Mouse (Mus musculus): ENCODE results near the gene Tymp.

Tymp gene

GRCm38 (mm10) chr15:89374340-89374739 lies 2.5 kb downstream of the Tymp start:
- no peak for DNase-seq (ENCODE audit: low read depth, low spot score)

GRCm38 (mm10) chr15:89373762-89374248 lies 3.0 kb downstream of the Tymp start, which contains the start of gene Sco2:
Gene Sco2, minus strand, starts transcription at chr15:89373846.
- DNase-seq (ENCODE audit: low read depth, low spot score) = peak; percentile 94

GRCm38 (mm10) chr15:89373027-89373761 lies 3.6 kb downstream of the Tymp start:
- DNase-seq (ENCODE audit: low read depth, low spot score) = peak; percentile 91

DNA sequence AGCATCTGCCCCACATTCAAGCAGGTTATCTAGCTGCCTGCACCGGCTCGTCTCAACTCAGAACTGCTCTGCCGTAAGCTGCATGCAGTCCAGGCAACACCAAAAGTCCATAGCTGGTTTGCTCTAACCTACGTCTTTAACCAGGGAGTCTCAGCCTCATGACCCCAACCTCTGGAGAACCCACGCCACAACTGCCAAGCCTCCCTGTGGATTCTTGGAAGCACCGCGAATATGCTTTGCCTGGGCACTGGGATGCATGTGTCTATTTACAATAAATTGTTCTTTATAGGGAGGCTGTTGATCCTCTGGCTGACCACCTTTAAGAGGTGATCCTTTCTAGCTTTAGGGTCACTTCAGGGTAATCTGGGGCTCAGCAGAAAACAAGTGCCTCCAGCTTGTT lies 4.3 kb downstream of the Tymp start:
- DNase-seq (ENCODE audit: low read depth, low spot score) = no peak

GRCm38 (mm10) chr15:89372068-89372467 lies 4.8 kb downstream of the Tymp start:
- no peak for DNase-seq (ENCODE audit: low read depth, low spot score)

GRCm38 (mm10) chr15:89365141-89365551 lies 11.7 kb downstream of the Tymp start:
- peak; percentile 95 for DNase-seq (ENCODE audit: low read depth, low spot score)

- DNase-seq (ENCODE audit: low read depth, low spot score) = no peak
These were observed 13.8 kb downstream of the Tymp start for GRCm38 (mm10) chr15:89363051-89363450.

DNA sequence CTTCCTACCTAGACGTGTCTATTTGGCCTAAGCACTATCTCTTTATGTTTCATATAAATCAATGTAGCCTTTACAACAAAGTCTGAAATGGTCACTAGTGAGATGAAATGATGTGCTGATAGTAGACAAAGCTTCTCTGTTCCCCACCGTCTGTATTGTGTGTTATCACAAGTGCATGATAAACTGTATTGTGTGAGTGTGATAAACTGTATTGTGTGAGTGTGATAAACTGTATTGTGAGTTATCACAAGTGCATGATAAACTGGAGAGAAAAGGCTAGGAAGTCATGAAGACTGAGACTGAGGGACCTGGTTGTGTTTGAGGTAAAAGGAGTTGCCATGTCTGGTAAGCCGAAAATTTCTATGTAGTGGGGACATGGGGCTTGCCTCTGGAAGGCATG lies 18.1 kb downstream of the Tymp start:
- no peak for DNase-seq (ENCODE audit: low read depth, low spot score)

GRCm38 (mm10) chr15:89356372-89356771 lies 20.5 kb downstream of the Tymp start:
- DNase-seq (ENCODE audit: low read depth, low spot score) = peak; percentile 61

GRCm38 (mm10) chr15:89355241-89356187 lies 21.3 kb downstream of the Tymp start, which contains the start of the genes Lmf2 and Ncaph2:
Gene Lmf2, minus strand, starts transcription at chr15:89355659.
Gene Ncaph2, plus strand, starts transcription at chr15:89355719.
- peak; percentile 98 for DNase-seq (ENCODE audit: low read depth, low spot score)

- no peak for DNase-seq (ENCODE audit: low read depth, low spot score)
These were observed 22.4 kb downstream of the Tymp start for GRCm38 (mm10) chr15:89354455-89354854.

- DNase-seq (ENCODE audit: low read depth, low spot score) = no peak
These were observed 23.0 kb downstream of the Tymp start for GRCm38 (mm10) chr15:89353837-89354236.

DNA sequence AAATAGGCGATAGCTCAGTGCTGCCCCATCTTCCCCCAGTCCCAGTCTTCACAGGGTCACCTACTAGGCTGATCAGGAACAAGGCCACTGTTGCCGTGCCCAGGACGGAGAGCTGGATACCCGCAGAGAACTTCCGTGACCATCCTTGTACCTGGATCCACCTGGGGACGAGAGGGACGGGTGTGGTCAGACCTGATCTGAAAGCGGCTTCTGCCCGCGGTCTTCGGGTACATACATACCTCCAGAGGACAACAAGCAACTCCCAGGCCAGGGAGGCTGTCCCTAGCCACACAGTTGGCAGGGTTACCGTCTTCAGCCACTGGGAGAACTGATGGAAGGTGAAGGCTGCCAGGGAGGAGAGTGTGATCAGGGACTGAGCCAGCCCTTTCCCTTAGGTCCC lies 24.0 kb downstream of the Tymp start:
- DNase-seq (ENCODE audit: low read depth, low spot score) = no peak

GRCm38 (mm10) chr15:89352054-89352453 lies 24.8 kb downstream of the Tymp start:
- no peak for DNase-seq (ENCODE audit: low read depth, low spot score)

DNA sequence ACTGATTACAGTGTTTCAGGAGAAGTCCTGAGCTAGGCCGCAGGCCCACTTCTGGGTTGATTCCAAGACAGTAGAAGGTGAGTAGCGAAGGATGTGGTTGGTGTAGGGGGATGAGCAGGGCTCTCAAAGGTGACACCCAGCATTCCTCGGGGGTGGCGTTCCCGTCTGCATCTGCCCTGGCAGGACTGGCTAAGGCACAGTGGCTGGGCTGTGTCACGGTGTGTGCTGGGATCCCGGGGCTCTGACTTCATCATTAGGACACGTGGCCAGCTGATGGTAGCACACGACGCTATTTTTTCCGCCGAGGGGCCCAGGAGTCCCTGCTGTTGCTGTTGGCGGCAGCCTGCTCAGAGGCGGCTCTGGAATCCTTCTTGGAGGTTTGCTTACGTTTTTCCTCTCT lies 25.5 kb downstream of the Tymp start:
- no peak for DNase-seq (ENCODE audit: low read depth, low spot score)

DNA sequence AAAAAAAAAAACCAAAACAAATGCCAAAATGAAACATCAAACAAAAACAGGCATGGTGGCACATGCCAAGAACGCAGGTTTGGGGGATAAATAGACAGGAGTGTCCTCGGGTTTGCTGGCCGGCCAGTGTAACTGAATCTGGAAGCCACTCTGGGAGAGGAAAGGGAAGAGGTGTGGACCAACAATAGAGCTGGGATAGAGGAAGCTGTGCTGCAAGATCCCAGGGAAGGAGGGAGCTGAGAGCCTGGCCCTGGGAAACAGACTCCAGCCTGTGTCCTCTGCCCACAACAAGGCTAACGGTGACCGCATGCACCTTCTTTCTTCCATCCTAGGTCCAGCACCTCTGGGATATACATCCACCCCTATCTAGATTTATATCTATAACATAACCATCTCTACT lies 26.4 kb downstream of the Tymp start:
- no peak for DNase-seq (ENCODE audit: low read depth, low spot score)

- no peak for DNase-seq (ENCODE audit: low read depth, low spot score)
These were observed 33.5 kb downstream of the Tymp start for GRCm38 (mm10) chr15:89343325-89343724.

GRCm38 (mm10) chr15:89341678-89342077 lies 35.2 kb downstream of the Tymp start:
- no peak for DNase-seq (ENCODE audit: low read depth, low spot score)

DNA sequence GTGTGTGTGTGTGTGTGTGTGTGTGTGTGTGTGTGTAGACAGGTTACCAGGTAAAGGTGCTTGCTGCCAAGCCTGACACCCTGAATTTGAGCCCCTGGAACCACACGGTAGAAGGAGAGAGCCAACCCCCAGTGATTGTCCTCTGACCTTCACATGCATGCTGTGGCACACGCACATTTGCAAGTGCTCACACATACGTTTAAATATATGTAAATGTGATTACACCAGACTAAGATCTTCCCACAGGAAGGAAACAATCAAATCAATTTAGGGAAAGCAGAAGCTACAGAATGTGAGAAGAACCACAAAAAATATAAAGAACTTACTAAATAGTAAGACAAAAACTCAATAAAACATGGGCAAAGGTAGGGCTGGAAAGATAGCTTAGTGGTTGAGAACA lies 36.7 kb downstream of the Tymp start:
- no peak for DNase-seq (ENCODE audit: low read depth, low spot score)

GRCm38 (mm10) chr15:89339696-89340095 lies 37.1 kb downstream of the Tymp start:
- DNase-seq (ENCODE audit: low read depth, low spot score) = no peak

DNA sequence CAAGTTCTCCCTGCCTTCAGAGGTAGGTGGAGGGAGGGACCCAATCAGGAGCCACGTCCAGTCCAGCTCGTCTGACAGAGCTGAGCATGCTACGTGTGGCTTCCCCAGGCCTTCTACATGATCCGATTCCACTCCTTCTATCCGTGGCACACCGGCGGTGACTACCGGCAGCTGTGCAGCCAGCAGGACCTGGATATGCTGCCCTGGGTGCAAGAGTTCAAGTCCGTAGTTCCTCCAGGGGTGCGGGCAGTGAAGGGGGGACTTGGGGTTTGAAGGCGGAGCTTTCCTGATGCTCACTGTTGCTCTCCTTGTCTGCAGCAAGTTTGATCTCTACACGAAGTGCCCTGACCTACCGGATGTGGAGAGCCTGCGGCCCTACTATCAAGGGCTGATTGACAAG lies 40.4 kb downstream of the Tymp start:
- no peak for DNase-seq (ENCODE audit: low read depth, low spot score)

DNA sequence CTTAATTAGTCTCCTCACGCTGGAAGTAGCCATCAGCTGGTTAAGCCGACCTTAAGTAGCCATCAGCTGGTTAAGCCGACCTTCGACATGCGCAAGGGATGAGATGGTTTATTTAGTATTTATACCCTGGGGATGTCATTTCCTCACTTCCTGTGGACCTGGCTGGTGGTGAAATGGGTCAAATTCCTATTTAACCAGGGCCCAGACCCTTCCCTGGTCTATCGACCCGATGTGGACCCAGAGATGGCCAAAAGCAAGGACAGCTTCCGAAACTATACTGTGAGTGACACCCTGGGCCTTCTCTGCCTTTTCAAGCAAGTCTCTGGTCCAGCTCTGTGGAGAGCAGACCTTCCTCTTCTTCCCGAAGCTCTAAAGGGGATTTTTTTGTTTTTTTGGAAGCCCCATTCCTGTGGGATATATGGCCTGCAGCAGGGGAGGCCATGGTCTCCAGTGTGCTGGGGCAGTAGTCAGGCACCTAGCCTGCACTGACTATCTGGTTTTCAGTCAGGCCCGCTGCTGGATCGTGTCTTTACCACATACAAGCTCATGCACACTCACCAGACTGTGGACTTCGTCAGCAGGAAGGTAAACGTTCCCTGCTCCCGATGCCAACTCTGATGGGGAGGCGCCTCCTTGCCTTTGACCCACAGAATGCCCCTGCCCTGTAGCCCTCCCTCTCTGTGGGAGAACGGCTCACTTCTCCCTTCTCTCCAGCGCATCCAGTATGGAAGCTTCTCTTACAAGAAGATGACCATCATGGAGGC lies 41.9 kb downstream of the Tymp start:
- DNase-seq (ENCODE audit: low read depth, low spot score) = no peak

Data from brain, adult 2 months (tissue).